Mouse (Mus musculus) megakaryocyte, adult 5-6 weeks (primary cell): Measurements from ENCODE around the gene Krt18. TPM values are rescaled to one million over a fixed set of nuclear protein-coding genes. Genes with fewer than 3 reads are reported as not detected.

ENCODE experiments used
- ATAC-seq: 2 replicates; pipeline ENCODE4 v1.8.0; 2016; ENCODE audit warnings: mild to moderate bottlenecking, inconsistent platforms; ENCODE audit not compliant: poor library complexity, severe bottlenecking
- total RNA-seq, 2 experiments: library from RNA; stranded (forward) in 1 of 2; stranded (reverse) in 1 of 2; fragments of 153-499, 151-499 nt in 1 of 2; fragments of 221-1000, 200-1000 nt in 1 of 2; gene quantifications; 2 replicates each; pipeline versions ENCODE4 v1.2.3 to v1.2.4; 2015 to 2017

Gene Krt18
- total RNA-seq, 2 experiments from 2014 or later, result 0.22 to 1.7 TPM

DNA sequence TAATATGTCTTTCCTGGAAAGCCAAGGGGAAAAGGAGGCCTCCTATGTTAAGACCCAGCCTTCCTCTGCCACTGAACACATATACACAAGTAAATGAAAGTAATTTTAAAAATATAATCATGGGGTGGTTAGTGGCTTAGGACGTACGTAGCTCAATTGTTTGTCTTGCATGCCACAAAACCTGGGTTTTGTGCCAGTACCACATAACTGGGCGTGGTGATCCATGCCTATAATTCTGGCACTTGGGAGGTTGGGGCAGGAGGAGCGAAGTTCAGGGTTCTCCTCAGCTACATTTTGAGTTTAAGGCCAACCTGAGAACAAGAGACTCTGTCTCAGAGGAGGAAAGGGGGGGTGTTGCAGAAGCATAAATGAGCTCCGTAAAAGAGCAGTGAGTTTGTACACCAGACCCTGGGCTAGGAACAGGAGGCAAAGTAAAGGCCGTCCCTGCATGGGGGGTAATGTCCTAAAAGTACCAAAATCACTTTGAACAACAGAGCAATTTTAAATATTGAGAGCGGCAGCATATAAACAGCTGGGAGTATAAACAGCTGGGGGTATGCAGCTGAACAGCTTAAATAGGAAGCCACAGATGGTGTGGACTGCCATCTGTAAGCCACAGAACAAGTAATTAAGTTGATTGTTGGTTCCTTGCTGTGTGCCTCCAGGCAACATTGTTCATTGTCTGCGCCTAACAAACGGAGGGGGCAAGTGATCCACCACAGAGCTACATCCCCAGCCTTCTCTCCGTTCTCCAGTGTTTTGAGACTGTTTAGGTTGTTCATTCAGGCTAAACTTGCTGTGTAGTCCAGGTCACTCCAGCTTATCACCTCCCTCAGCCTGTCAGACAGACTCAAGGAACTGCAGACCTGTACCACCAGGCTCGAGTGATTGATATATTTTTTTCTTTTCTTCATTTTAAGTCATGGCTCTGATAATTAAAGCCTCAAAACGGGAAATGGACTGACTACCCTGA lies 20.6 kb upstream of the Krt18 start:
- ATAC-seq, result no peak

DNA sequence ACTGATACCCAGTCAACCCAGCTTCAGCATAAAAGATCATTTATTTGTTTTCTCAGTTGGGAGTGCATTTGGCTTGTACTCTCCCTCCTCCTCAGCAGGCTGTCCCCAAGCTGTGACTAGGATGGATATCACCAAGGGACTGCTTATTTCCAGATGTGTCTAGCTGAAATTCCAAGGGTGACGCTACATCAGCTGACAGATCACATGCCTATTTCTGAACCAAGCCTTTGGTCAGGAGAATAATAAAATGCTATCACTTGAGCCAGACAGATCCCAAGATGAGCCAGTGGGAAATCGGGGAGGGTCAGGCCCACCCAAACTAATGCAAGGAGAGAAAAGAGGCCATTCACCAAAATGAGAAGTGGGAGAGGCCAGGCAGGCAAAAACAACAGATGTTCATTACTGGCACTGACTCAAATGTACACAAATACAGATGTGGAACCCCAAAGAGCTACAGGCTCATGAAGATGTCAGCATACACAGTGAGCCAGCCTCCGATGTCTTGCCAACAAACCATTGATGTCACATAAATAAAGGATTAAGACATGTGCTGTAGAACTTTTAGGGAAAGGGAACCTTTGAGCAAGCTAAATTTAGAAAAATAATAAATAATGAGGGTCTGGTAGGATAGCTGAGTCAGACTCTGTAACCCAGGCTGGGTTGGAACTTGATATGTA lies 17.3 kb upstream of the Krt18 start:
- ATAC-seq, result no peak

DNA sequence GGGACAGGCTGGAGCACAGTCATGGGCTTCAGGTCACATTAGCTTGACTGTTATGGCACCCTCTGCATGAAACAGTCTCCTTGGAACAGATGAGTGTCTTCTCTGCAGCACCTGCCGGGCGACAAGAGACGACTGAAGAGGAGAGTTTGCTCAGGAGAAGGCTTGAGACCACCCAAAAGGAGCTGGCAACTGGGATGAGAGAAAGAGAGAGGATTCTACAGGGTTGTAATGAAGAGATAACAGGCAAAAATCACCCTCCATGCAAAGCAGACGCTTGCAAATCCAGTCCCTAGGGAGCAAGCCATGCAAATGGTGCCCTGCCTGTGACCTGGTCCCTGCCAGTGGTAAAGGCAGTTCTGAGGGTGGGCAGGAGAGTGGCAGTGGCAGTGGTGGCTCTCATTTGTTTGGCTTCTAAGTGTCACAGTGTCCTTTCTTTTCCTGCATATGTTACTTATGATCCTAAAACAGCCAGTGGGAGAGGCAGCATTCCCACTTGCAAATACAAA lies 15.7 kb upstream of the Krt18 start:
- ATAC-seq, result no peak

DNA sequence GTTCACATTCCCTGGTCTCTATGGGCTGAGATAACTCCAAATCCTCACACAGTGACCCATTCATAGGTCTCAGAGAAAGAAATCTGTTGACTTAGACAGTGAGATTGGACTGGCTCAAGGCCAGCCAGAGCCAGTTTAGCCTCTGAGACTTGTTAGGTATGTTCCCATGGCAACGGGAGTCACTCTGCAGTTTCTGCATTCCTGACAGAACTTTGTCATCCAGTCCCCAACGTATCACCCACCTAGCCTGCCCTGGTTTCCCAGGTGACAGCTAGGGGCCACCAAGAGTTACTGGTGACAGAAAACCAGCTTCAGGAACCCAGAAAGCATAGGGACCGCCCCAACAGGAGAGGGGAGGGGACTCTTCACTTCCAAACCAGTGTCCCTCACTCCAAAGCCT lies 14.3 kb upstream of the Krt18 start:
- no peak for ATAC-seq

DNA sequence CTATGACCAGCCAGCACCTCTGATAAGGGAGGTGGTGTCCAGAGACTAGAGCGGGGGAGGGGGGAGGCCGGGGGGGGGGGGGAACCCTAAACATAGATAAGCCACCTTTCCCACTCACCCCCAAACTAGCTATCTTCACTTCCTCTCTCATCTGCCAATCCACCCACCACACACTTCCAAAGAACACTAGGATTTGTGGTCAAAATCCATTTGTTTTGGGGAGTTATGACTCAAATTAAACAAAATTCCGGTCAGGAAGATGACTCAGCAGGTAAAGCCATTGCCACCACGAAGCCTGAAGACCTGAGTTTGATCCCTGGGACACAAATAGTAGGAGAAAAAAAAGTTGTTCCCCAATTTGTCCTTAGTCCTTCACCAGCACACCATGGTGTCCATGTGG lies 13.1 kb upstream of the Krt18 start:
- no peak for ATAC-seq

DNA sequence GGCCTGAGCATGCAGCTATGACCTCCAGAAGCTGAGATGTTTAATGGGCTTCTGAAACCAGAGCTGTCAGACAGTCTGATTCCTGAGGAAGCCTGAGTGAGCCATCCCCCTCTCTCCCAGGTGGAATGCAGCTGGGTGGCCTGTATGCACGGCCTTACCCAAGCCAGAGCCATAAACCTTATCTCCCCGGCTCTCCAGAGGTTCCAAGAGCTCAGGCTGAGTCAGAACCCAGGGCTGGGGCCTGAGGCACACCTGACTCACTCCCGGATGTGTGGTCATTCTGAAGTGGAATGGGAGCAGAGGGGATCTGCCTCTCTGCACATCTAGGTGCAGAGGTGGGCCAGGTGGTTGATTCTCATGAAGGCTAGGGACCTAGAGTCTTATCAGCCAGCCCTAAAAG lies 11.9 kb upstream of the Krt18 start:
- no peak for ATAC-seq

DNA sequence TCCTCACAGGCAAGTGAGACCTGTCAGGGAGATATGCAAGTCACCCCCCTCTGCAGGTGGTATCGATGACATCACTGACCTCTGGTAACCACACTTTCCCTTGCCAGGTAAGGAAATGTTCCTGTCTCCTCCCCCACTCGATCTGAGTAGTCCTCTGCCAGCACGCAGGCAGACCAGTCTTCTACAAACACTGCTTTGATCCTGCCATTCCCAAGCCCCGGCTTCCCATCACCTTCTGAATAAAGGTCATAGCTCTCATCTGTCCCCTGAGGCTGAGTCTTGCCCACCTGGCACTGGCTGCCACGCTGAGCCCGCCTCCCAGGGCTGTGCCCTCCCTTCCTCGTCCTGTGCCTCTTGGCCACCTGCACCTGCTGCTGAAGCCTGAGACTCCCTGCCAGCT lies 11.2 kb upstream of the Krt18 start:
- ATAC-seq, result no peak

DNA sequence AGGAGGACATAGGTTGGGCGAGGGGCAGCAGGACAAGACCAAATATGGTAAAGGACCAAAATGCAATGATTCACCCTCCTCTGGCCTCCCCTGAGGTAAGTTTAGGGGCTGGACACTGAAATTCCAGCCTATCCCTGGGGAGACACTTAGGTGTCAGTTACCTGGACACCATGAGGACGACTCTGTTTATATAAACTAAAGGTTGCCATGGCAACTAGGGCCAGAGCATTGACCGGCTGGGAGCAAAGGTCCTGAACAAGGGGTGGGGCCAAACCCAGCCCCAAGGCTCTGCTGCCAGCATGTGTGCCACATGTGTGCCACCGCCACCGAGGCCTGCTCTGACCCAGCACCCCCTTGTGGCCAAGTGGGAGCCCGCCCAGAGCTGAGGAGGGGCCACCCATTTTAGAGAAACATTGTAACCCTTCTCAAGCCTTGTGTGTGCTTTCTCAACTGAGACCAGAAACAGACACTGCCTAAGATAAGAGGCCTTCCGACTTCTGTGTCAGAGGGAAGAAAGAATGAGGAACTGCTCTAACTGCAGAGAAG lies 10.0 kb upstream of the Krt18 start:
- ATAC-seq, result peak; percentile 94

DNA sequence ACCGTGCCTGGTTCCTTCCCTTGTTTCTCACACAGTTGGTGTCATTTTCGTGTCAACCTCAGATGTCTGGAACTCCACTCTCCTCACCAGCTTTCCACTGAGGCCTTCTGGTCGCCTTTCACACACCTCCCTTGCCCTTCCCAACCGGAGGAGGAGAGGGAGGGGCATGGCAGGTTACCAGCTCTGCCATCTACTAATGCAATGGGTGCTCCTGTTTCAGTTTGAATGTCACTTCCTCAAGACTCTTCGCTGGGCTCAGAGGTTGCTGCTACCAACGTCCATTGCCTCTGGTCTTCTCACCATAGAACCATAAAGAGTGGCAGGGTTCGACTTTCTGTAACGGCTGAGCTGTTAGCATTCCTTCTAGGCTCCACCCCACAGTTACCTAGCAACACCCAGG lies 5.5 kb upstream of the Krt18 start:
- ATAC-seq, result peak; percentile 30

DNA sequence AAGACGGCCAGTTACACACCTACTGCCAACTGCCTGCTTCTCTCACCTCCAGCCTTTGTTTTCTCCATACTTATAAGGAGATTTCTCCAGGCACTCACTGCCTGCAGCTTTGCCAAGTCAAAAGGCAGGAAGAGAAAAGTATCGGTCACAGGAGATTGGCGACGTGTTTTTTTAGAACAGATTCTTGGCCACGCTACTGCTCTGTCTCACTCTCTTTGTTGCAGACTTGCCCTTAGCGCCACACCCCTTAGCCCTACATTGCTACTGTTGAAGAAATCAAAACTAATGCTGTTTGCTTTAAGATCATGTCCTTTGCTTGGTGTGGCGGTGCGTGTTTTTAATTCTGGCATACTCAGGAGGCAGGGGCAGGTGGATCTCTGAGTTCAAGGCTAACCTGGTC lies 4.1 kb upstream of the Krt18 start:
- no peak for ATAC-seq

DNA sequence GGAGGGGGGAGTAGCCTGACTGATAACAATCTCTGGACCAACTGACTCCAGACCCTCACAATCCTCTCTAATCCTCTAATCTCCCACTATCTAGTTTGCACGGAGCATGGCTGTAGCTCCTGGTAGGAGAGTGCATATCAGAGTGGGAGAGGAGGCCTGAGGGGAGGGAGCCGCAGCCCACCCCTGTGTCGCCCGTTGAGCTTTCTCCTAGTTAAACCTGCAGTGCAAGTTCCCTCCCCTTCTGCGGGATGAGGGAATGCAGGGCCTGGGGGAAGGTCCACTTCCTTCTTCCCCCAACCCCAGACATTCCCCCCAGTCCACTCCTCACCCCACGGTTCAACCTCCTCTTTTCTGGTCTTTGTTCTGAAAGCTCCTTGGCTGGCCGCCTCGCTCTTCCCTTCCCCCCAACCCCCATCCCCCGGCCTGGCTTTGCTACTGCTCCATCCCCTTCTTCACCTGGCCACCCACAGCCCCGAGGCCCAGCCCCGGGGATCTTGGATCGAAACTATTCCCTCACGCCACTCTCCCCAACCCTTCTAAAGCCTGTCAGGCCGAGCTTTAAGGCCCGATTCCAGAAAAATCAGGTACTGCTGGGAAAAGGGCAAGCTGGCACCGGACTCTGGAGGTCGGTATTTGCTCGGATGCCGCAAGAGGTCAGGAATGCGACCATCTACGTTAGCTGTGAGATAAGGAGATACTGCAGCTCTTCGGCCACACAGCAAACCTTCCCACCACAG lies 2.7 kb upstream of the Krt18 start:
- ATAC-seq, result peak; percentile 20; the same call in 1 of the 2 replicates

DNA sequence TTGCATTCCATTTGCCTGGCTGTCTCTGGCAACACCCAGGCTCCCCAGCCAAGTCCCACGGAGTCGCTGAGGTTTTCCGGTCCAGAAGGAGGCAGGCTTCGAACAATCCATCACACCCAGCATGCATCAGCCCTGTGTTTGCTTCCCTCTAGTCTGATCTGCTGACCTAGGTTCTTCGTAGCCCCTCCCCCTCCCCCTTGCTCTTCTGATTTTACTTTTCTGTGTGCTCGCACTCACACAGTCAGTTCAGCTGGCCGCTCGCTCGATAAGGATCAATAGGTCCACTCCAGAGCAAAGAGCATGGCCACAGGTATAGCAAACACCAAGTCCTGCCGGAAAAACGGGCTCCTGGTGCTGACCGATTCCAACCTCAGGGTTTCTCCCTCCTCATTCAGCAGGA lies 1.6 kb upstream of the Krt18 start:
- ATAC-seq, result no peak

DNA sequence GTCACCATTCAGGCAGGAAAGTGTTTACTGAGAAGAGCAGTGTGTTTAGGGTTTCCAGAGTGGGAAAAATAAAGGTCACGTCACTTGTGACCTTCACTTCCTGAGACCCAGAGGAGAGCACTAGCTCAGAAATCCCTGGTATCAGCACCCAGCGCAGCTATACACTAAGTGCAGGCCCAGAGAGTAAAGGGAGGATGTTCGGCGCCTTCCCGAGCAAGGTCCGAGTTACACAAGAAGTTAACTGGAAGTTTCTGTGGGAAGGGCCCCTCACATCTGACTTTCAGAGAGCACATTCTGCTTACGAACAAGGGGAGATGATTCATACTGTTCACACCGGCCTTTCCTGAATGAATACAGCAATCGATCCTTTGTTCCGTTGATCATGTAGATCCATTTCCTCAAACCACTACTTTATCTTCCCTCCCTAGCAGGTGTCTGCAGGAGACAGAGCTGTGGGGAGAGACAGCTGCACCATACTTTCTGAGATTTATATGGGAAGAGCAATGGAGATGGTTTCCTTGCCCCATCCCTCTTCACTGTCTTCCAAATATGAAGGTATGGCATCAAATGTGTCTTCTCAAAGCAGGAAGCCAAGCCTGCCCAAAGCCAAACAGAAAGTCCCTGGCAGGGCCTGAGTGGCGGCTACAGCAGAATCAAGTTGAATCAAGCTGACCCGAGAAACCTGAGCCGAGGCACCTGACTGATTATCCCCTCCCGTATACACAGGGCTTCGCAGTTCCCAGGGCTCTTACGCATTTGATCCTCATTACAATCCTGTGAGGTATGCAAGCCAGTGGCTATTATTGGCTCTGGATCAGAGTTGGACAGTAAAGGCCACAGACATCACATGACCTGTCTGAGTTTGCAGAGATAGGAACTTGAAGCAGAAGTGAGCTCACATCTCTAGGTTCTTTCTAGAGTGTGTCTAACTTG lies 6.4 kb downstream of the Krt18 start:
- ATAC-seq, result no peak

DNA sequence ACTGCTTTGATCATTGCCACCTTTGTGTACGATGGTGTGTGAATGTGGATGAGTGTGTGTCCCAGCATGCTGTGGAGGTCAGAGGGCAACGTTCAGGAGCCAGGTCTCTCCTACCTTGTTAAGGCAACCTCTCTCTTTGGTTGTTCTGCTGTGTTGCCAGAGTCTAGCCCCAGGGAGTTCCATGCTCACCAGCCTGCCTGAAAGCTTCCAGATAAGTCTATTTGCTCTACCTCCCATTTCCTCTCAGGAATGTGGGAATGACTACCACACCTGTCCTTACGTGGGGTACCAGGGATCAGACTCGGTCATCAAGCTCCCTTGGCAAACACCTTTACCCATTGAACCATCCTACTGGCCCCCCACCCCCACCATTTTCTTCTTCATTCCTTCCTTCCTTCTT lies 12.3 kb downstream of the Krt18 start:
- ATAC-seq, result no peak

DNA sequence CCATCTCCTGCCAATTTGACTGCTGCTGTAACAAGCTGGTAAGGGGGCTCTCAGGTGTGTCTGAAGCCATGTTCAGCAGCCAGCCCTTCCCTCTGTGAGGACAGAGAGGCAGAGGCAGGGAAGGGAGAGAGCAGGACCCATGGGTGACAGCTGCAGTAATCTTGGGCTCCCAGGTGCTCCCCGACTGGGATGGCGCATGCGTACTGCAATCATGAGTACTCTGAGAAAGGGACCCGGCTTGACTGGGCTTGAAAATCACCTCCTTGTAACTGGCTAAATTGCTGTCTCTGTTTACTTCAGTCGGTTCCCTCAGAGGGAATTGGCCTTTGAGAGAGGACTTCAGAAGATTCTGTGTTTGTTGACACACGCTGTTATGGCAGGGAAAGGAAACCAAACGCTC lies 14.0 kb downstream of the Krt18 start:
- ATAC-seq, result no peak

DNA sequence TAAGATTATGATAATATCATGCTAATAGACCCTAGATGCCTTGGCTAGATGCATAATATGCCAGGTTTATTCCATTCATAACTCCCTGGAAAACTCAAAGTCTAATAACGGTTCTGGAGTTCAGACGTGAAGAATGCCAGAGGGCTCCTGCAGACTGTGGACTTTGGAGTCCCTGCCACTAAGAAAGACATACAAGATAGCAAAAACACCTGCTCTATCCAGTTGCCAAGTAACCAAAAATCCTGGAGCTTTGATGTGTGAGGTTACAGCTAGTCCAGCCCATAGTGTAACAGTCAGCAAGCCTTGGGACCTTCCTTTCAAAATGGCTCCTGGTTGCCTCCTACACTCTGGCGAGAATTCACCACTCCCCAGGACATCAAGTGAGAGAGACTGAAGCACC lies 16.8 kb downstream of the Krt18 start:
- ATAC-seq, result no peak

DNA sequence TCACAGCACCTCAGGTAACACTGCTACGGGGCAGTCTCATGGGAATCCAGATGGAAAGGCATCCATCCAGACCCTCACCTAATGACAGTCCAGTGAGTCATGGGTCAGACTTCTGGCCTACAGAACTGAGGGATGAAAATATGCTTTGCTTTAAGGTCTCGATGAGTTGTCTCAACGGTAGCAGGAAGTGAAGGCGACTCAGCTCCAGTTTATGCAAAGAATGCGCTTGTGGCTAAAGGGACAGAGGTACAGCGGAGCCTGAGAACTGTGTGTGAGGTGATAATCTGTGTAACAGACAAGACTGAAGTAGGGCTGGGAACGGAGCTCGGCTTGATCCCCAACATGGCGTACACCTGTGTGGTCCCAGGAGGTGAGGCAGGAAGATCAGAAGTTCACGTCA lies 17.7 kb downstream of the Krt18 start:
- ATAC-seq, result no peak

DNA sequence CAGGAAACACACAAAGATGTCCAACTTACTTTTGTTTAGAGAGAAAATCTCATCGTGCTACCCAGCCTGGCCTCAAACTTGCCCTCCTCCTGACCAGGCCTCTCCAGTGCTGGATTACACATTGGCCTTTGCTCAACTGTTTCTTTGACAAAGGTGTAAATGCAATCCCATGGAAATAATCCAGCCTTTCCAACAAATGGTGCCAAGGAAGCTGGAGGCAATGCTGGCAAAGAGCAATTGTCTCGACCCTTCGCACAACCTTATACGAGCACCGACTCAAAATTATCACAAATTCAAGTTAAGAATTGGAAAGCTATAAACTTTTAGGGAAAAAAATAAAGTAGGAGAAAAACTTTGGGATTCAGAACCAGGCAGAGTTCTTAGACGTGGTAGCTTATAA lies 20.0 kb downstream of the Krt18 start:
- no peak for ATAC-seq

DNA sequence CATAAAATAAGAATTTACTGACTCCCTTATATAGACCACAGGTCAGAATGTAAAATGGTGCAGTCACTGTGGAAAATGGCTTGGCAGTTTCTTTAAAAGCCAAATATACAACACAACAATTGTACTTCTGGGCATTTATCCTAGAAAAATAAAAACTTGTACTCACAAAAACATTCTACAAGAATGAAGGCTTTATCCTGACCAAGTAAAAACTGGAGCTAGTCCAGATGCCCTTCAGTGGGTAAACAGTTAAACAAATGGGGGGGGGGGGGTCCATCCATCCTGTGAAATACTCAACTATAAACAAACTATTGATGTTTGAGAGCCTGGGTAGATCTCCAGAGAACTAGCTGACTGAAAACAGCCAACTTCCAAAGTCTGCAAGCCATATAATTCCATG lies 21.9 kb downstream of the Krt18 start:
- ATAC-seq, result no peak
